Mouse (Mus musculus) natural killer cell, adult 2 months (primary cell): ENCODE results near the gene Kcnab1.

ENCODE experiments used
- DNase-seq, 2 experiments: peaks; one replicate each; pipeline ENCODE4 v3.0.0; 2022; ENCODE audit warnings: low spot score in 2 of 2

Kcnab1 gene

GRCm38 (mm10) chr3:65108945-65109921 lies at the start of gene Kcnab1:
Gene Kcnab1 (plus strand): TSS chr3:65109384.
- DNase-seq = no peak

GRCm38 (mm10) chr3:65088295-65088694 lies 20.9 kb upstream of the Kcnab1 start:
- DNase-seq = no peak

- DNase-seq = no peak
Observed at GRCm38 (mm10) chr3:65104117-65104516, 5.1 kb upstream of the Kcnab1 start.

GRCm38 (mm10) chr3:65110190-65110589 lies 1.0 kb downstream of the Kcnab1 start:
- no peak for DNase-seq

GRCm38 (mm10) chr3:65111176-65111575 lies 2.0 kb downstream of the Kcnab1 start:
- DNase-seq = no peak

GRCm38 (mm10) chr3:65115164-65115563 lies 6.0 kb downstream of the Kcnab1 start:
- no peak for DNase-seq

- DNase-seq = no peak
Observed at GRCm38 (mm10) chr3:65116958-65117357, 7.8 kb downstream of the Kcnab1 start.

- DNase-seq = no peak
Observed at GRCm38 (mm10) chr3:65117365-65117764, 8.2 kb downstream of the Kcnab1 start.

- DNase-seq = no peak
Observed at GRCm38 (mm10) chr3:65124975-65125374, 15.8 kb downstream of the Kcnab1 start.

- DNase-seq = no peak
Observed at GRCm38 (mm10) chr3:65129625-65130024, 20.4 kb downstream of the Kcnab1 start.

GRCm38 (mm10) chr3:65134931-65135330 lies 25.7 kb downstream of the Kcnab1 start:
- DNase-seq = no peak

- DNase-seq = no peak
Observed at GRCm38 (mm10) chr3:65136897-65137296, 27.7 kb downstream of the Kcnab1 start.

GRCm38 (mm10) chr3:65138739-65139138 lies 29.6 kb downstream of the Kcnab1 start:
- DNase-seq = no peak

- no peak for DNase-seq
Observed at GRCm38 (mm10) chr3:65145152-65145551, 36.0 kb downstream of the Kcnab1 start.

- DNase-seq = no peak
Observed at GRCm38 (mm10) chr3:65151808-65152207, 42.6 kb downstream of the Kcnab1 start.

- no peak for DNase-seq
Observed at GRCm38 (mm10) chr3:65172964-65173363, 63.8 kb downstream of the Kcnab1 start.

- DNase-seq = no peak
Observed at GRCm38 (mm10) chr3:65174564-65174963, 65.4 kb downstream of the Kcnab1 start.

GRCm38 (mm10) chr3:65175819-65176218 lies 66.6 kb downstream of the Kcnab1 start:
- DNase-seq = no peak

GRCm38 (mm10) chr3:65176846-65177245 lies 67.7 kb downstream of the Kcnab1 start:
- DNase-seq = no peak

GRCm38 (mm10) chr3:65187833-65188698 lies 78.9 kb downstream of the Kcnab1 start:
- no peak for DNase-seq

- no peak for DNase-seq
Observed at GRCm38 (mm10) chr3:65200611-65201010, 91.4 kb downstream of the Kcnab1 start.

- DNase-seq = no peak
Observed at GRCm38 (mm10) chr3:65203361-65204117, 94.4 kb downstream of the Kcnab1 start.
